Mouse (Mus musculus) G1E (cell line): ENCODE results near the gene Mcpt8. TPM values are rescaled to one million over a fixed set of nuclear protein-coding genes. Genes with fewer than 3 reads are reported as not detected.
A peak's percentile ranks its signal among the peaks of the same experiment; 100 is the strongest.
"Not testable (repeated sequence)": the region's sequence is repeated elsewhere in the genome, so short reads cannot be mapped to it uniquely, and the experiment has no call there.

Source experiments
- ATAC-seq: 2 replicates; pipeline ENCODE4 v1.8.0; 2016; ENCODE audit warnings: mild to moderate bottlenecking; ENCODE audit not compliant: insufficient number of reproducible peaks, poor library complexity, low FRiP score, severe bottlenecking; ENCODE audit errors: extremely low read depth
- DNase-seq: peaks from one replicate; pipeline ENCODE4 v3.0.0; 2012; ENCODE audit warnings: low spot score
- H3K27me3 ChIP-seq: 2 replicates; pipeline ENCODE4 v1.6.1; 2012; ENCODE audit warnings: mild to moderate bottlenecking, low read length, inconsistent platforms; ENCODE audit not compliant: insufficient read depth
- H3K36me3 ChIP-seq: replicated peaks from 2 replicates; pipeline ENCODE3; 2012; ENCODE audit warnings: mild to moderate bottlenecking, inconsistent platforms
- H3K4me1 ChIP-seq: 2 replicates; pipeline ENCODE4 v1.6.1; 2012; ENCODE audit warnings: low read depth, low read length, inconsistent platforms, mixed read lengths; ENCODE audit not compliant: insufficient read depth
- H3K4me3 ChIP-seq: 2 replicates; pipeline ENCODE4 v1.5.1; 2012; ENCODE audit warnings: low read depth, mild to moderate bottlenecking, inconsistent platforms, low read length, moderate library complexity, mixed read lengths
- H3K9me3 ChIP-seq: replicated peaks from 2 replicates; pipeline ENCODE4 v1.6.1; 2012; ENCODE audit warnings: inconsistent platforms
- CTCF ChIP-seq: IDR thresholded peaks from 2 replicates; pipeline ENCODE4 v1.5.1; 2012; ENCODE audit warnings: low read depth, low read length, inconsistent platforms, mixed read lengths
- GATA1 ChIP-seq: IDR thresholded peaks from 2 replicates; pipeline ENCODE4 v1.6.1; 2012; ENCODE audit warnings: borderline replicate concordance, low read length, inconsistent platforms, mixed read lengths
- GATA2 ChIP-seq: IDR thresholded peaks from 2 replicates; pipeline ENCODE4 v1.6.1; 2012; ENCODE audit warnings: low read depth, low read length, inconsistent platforms, borderline replicate concordance
- POLR2AphosphoS5 ChIP-seq: IDR thresholded peaks from 2 replicates; pipeline ENCODE4 v1.6.1; 2012; ENCODE audit warnings: low read depth, low read length, inconsistent platforms; ENCODE audit not compliant: insufficient replicate concordance
- TAL1 ChIP-seq: conservative IDR thresholded peaks from 2 replicates; pipeline ENCODE4 v1.6.1; 2012; ENCODE audit warnings: low read depth, low read length, inconsistent platforms, mixed read lengths
- polyA plus RNA-seq: library from polyadenylated mRNA; stranded (reverse); fragments of >175 nt; gene quantifications from 2 replicates; pipeline ENCODE4 v1.2.3, GENCODE M21; 2012
- total RNA-seq, 2 experiments: library from RNA; stranded (forward) in 1 of 2; stranded (reverse) in 1 of 2; fragments of 200-1000 nt in 1 of 2; fragments of >200 nt in 1 of 2; fragmentation: Nextera tagmentation in 1 of 2; gene quantifications; 2 replicates each; pipeline ENCODE4 v1.2.3; 2014 to 2017

Gene Mcpt8
- total and polyA plus RNA-seq, 3 experiments = not detected

- Histone ChIP-seq H3K36me3 (no peaks in the 10 kb centered on the region), H3K9me3 (no peaks in the 10 kb centered on the region), H3K4me1 (no peaks in the 10 kb centered on the region), H3K27me3 (peaks cover 40% of the 10 kb centered on the region), H3K4me3 (no peak overlapping the region)
- DNase-seq (no peak), ATAC-seq (no peak)
- TF ChIP-seq GATA2 (no peak), POLR2AphosphoS5 (no peak), CTCF (no peak), GATA1 (no peak), TAL1 (no peak)
Measured at GRCm38 (mm10) chr14:56086711-56087110, 1.6 kb upstream of the Mcpt8 start.

- Histone ChIP-seq H3K4me3 (no peak overlapping the region), H3K9me3 (no peaks in the 10 kb centered on the region), H3K36me3 (no peaks in the 10 kb centered on the region), H3K27me3 (peaks cover 22% of the 10 kb centered on the region), H3K4me1 (no peaks in the 10 kb centered on the region)
- DNase-seq (no peak), ATAC-seq (no peak)
- TF ChIP-seq TAL1 = no peak
- TF ChIP-seq GATA2 = no peak
- TF ChIP-seq GATA1 = no peak
- no peak for TF ChIP-seq CTCF
Measured at GRCm38 (mm10) chr14:56082016-56082415, 3.1 kb downstream of the Mcpt8 start.

- not testable (repeated sequence) for H3K36me3 ChIP-seq, ATAC-seq, H3K4me1 ChIP-seq, DNase-seq, H3K4me3 ChIP-seq, H3K9me3 ChIP-seq
- H3K27me3 ChIP-seq = peaks cover 41% of the 10 kb centered on the region
Measured at GRCm38 (mm10) chr14:56062213-56062612, 22.9 kb downstream of the Mcpt8 start, which contains the start of gene Mcpt4. TSS of gene Mcpt4 (minus strand) at chr14:56062313.

GRCm38 (mm10) chr14:56057722-56058121 lies 27.4 kb downstream of the Mcpt8 start:
- no peak overlapping the region for H3K4me3 ChIP-seq
- H3K27me3 ChIP-seq = peaks cover 68% of the 10 kb centered on the region
- ATAC-seq (peak; percentile 45; the same call in 1 of the 2 replicates), DNase-seq (no peak)
- no peaks in the 10 kb centered on the region for H3K9me3 ChIP-seq
- peaks cover 9% of the 10 kb centered on the region for H3K4me1 ChIP-seq
- no peaks in the 10 kb centered on the region for H3K36me3 ChIP-seq
- TF ChIP-seq GATA1 (no peak), POLR2AphosphoS5 (no peak), TAL1 (no peak), CTCF (no peak)

- no peak for ATAC-seq
Measured at GRCm38 (mm10) chr14:56055408-56055807, 29.7 kb downstream of the Mcpt8 start.

GRCm38 (mm10) chr14:56041792-56042191 lies 43.3 kb downstream of the Mcpt8 start, which contains the start of gene Mcpt2:
TSS of gene Mcpt2 (plus strand) at chr14:56042041.
- peak; percentile 58 for TF ChIP-seq TAL1
- not testable (repeated sequence) for DNase-seq, H3K36me3 ChIP-seq, H3K9me3 ChIP-seq, ATAC-seq, H3K4me3 ChIP-seq
- H3K27me3 ChIP-seq = peaks cover 31% of the 10 kb centered on the region
- peaks cover 23% of the 10 kb centered on the region for H3K4me1 ChIP-seq

More at GRCm38 (mm10) chr14:56055408-56055807, 29.7 kb downstream of the Mcpt8 start:
- H3K4me1 ChIP-seq = peaks cover 9% of the 10 kb centered on the region
- no peaks in the 10 kb centered on the region for H3K36me3 ChIP-seq
- H3K27me3 ChIP-seq = peaks cover 58% of the 10 kb centered on the region
- TF ChIP-seq POLR2AphosphoS5 = no peak
- no peak for TF ChIP-seq GATA1
- no peak for TF ChIP-seq TAL1
- TF ChIP-seq GATA2 = no peak
- no peak for TF ChIP-seq CTCF
- H3K4me3 ChIP-seq = no peak overlapping the region
- no peaks in the 10 kb centered on the region for H3K9me3 ChIP-seq
- DNase-seq = no peak

GRCm38 (mm10) chr14:56034433-56034832 lies 50.6 kb downstream of the Mcpt8 start:
- no peak overlapping the region for H3K4me3 ChIP-seq
- DNase-seq (no peak), ATAC-seq (no peak)

More at GRCm38 (mm10) chr14:56034433-56034832, 50.6 kb downstream of the Mcpt8 start:
- Histone ChIP-seq H3K27me3 (no peaks in the 10 kb centered on the region), H3K9me3 (no peaks in the 10 kb centered on the region), H3K4me1 (peaks cover 23% of the 10 kb centered on the region), H3K36me3 (no peaks in the 10 kb centered on the region)
- no peak for TF ChIP-seq POLR2AphosphoS5
- TF ChIP-seq CTCF = no peak
- TF ChIP-seq TAL1 = no peak

Other genes starting within 250 kb of the Mcpt8 start
- gene Nynrin, start 231.3 kb downstream of the Mcpt8 start, total RNA-seq (2014; fragmentation: Nextera tagmentation) = 4.5 and 5.6 TPM in 2 replicates
- 3.0 TPM in 2 replicates for gene Nynrin, start 231.3 kb downstream of the Mcpt8 start, total RNA-seq (2017)
- gene Nynrin, start 231.3 kb downstream of the Mcpt8 start, polyA plus RNA-seq = 3.7 and 4.2 TPM in 2 replicates
- 0.53 TPM in 1 of 2 replicates, not detected in the other for gene Cbln3, start 200.9 kb downstream of the Mcpt8 start, total RNA-seq (2014; fragmentation: Nextera tagmentation)
- gene Cbln3, start 200.9 kb downstream of the Mcpt8 start, total RNA-seq (2017) = 0.58 and 0.66 TPM in 2 replicates
- gene Cbln3, start 200.9 kb downstream of the Mcpt8 start, polyA plus RNA-seq = 0.20 and 0.35 TPM in 2 replicates
- 25.6 and 29.4 TPM in 2 replicates for gene Khnyn, start 200.3 kb downstream of the Mcpt8 start, total RNA-seq (2014; fragmentation: Nextera tagmentation)
- 75.1 and 81.7 TPM in 2 replicates for gene Khnyn, start 200.3 kb downstream of the Mcpt8 start, total RNA-seq (2017)
- gene Khnyn, start 200.3 kb downstream of the Mcpt8 start, polyA plus RNA-seq = 12.6 and 15.5 TPM in 2 replicates
- not detected in 2 replicates for gene Sdr39u1, start 185.0 kb downstream of the Mcpt8 start, total RNA-seq (2014; fragmentation: Nextera tagmentation)
- 2.2 and 2.8 TPM in 2 replicates for gene Sdr39u1, start 185.0 kb downstream of the Mcpt8 start, total RNA-seq (2017)
- not detected in 2 replicates for gene Sdr39u1, start 185.0 kb downstream of the Mcpt8 start, polyA plus RNA-seq
- not detected in 2 replicates for gene Cma1, start 140.6 kb downstream of the Mcpt8 start, total RNA-seq (2014; fragmentation: Nextera tagmentation)
- gene Cma1, start 140.6 kb downstream of the Mcpt8 start, total RNA-seq (2017) = 194 and 209 TPM in 2 replicates
- gene Cma1, start 140.6 kb downstream of the Mcpt8 start, polyA plus RNA-seq = not detected in 2 replicates
- gene Cma2, start 134.3 kb downstream of the Mcpt8 start, total RNA-seq (2014; fragmentation: Nextera tagmentation) = not detected in 2 replicates
- gene Cma2, start 134.3 kb downstream of the Mcpt8 start, total RNA-seq (2017) = 0.87 and 1.2 TPM in 2 replicates
- gene Cma2, start 134.3 kb downstream of the Mcpt8 start, polyA plus RNA-seq = not detected in 2 replicates
- gene Mcpt1, start 67.3 kb downstream of the Mcpt8 start, total RNA-seq (2014; fragmentation: Nextera tagmentation) = 13.1 and 16.6 TPM in 2 replicates
- 1.6 and 3.3 TPM in 2 replicates for gene Mcpt1, start 67.3 kb downstream of the Mcpt8 start, total RNA-seq (2017)
- 0.07 and 0.27 TPM in 2 replicates for gene Mcpt1, start 67.3 kb downstream of the Mcpt8 start, polyA plus RNA-seq
- 1.1 TPM in 1 of 2 replicates, not detected in the other for gene Mcpt9, start 54.8 kb downstream of the Mcpt8 start, total RNA-seq (2014; fragmentation: Nextera tagmentation)
- 0.05 TPM in 1 of 2 replicates, not detected in the other for gene Mcpt9, start 54.8 kb downstream of the Mcpt8 start, total RNA-seq (2017)
- not detected in 2 replicates for gene Mcpt9, start 54.8 kb downstream of the Mcpt8 start, polyA plus RNA-seq
- gene Mcpt2, start 43.2 kb downstream of the Mcpt8 start, total RNA-seq (2014; fragmentation: Nextera tagmentation) = not detected in 2 replicates
- gene Mcpt2, start 43.2 kb downstream of the Mcpt8 start, total RNA-seq (2017) = 1.1 and 2.4 TPM in 2 replicates
- gene Mcpt2, start 43.2 kb downstream of the Mcpt8 start, polyA plus RNA-seq = 0.06 TPM in 1 of 2 replicates, not detected in the other
- gene Mcpt4, start 23.0 kb downstream of the Mcpt8 start, total RNA-seq (2014; fragmentation: Nextera tagmentation) = not detected in 2 replicates
- 0.46 and 0.66 TPM in 2 replicates for gene Mcpt4, start 23.0 kb downstream of the Mcpt8 start, total RNA-seq (2017)
- gene Mcpt4, start 23.0 kb downstream of the Mcpt8 start, polyA plus RNA-seq = not detected in 2 replicates
- not detected in 2 replicates for gene Ctsg, start 17.3 kb upstream of the Mcpt8 start, total RNA-seq (2014; fragmentation: Nextera tagmentation)
- gene Ctsg, start 17.3 kb upstream of the Mcpt8 start, total RNA-seq (2017) = 0.11 and 0.35 TPM in 2 replicates
- 0.07 and 0.16 TPM in 2 replicates for gene Ctsg, start 17.3 kb upstream of the Mcpt8 start, polyA plus RNA-seq
- not detected in 2 replicates for gene Gzme, start 35.4 kb upstream of the Mcpt8 start, total RNA-seq (2014; fragmentation: Nextera tagmentation)
- not detected in 2 replicates for gene Gzme, start 35.4 kb upstream of the Mcpt8 start, total RNA-seq (2017)
- gene Gzme, start 35.4 kb upstream of the Mcpt8 start, polyA plus RNA-seq = not detected in 2 replicates
- gene Gzmd, start 47.3 kb upstream of the Mcpt8 start, total RNA-seq (2014; fragmentation: Nextera tagmentation) = not detected in 2 replicates
- gene Gzmd, start 47.3 kb upstream of the Mcpt8 start, total RNA-seq (2017) = not detected in 2 replicates
- not detected in 2 replicates for gene Gzmd, start 47.3 kb upstream of the Mcpt8 start, polyA plus RNA-seq
- gene Gzmg, start 74.3 kb upstream of the Mcpt8 start, total RNA-seq (2014; fragmentation: Nextera tagmentation) = not detected in 2 replicates
- gene Gzmg, start 74.3 kb upstream of the Mcpt8 start, total RNA-seq (2017) = not detected in 2 replicates
- gene Gzmg, start 74.3 kb upstream of the Mcpt8 start, polyA plus RNA-seq = not detected in 2 replicates
- gene Gzmn, start 89.3 kb upstream of the Mcpt8 start, total RNA-seq (2014; fragmentation: Nextera tagmentation) = not detected in 2 replicates
- gene Gzmn, start 89.3 kb upstream of the Mcpt8 start, total RNA-seq (2017) = 0.12 TPM in 1 of 2 replicates, not detected in the other
- gene Gzmn, start 89.3 kb upstream of the Mcpt8 start, polyA plus RNA-seq = not detected in 2 replicates
- gene Gzmf, start 126.1 kb upstream of the Mcpt8 start, total RNA-seq (2014; fragmentation: Nextera tagmentation) = not detected in 2 replicates
- 0.11 and 0.12 TPM in 2 replicates for gene Gzmf, start 126.1 kb upstream of the Mcpt8 start, total RNA-seq (2017)
- gene Gzmf, start 126.1 kb upstream of the Mcpt8 start, polyA plus RNA-seq = not detected in 2 replicates
- not detected in 2 replicates for gene Gzmc, start 149.4 kb upstream of the Mcpt8 start, total RNA-seq (2014; fragmentation: Nextera tagmentation)
- not detected in 2 replicates for gene Gzmc, start 149.4 kb upstream of the Mcpt8 start, total RNA-seq (2017)
- gene Gzmc, start 149.4 kb upstream of the Mcpt8 start, polyA plus RNA-seq = not detected in 2 replicates
- 42.7 and 44.6 TPM in 2 replicates for gene Gzmb, start 177.0 kb upstream of the Mcpt8 start, total RNA-seq (2014; fragmentation: Nextera tagmentation)
- gene Gzmb, start 177.0 kb upstream of the Mcpt8 start, total RNA-seq (2017) = 28.5 and 30.8 TPM in 2 replicates
- gene Gzmb, start 177.0 kb upstream of the Mcpt8 start, polyA plus RNA-seq = 0.39 and 1.1 TPM in 2 replicates